Mouse (Mus musculus) thymus, postnatal 36 days (tissue): Measurements from ENCODE around the gene Cux1.
A peak's percentile ranks its signal among the peaks of the same experiment; 100 is the strongest.

Experiments
- DNase-seq, 2 experiments: peaks; one replicate each; pipeline ENCODE4 v3.0.0; 2022; ENCODE audit warnings: mixed read lengths in 2 of 2

The Cux1 gene

GRCm38 (mm10) chr5:136362021-136362420 is 205.3 kb downstream of the Cux1 start:
- DNase-seq: no peak

- no peak for DNase-seq
Measured at GRCm38 (mm10) chr5:136357227-136357626, 210.1 kb downstream of the Cux1 start.

- no peak for DNase-seq
Measured at GRCm38 (mm10) chr5:136355583-136356126, 211.6 kb downstream of the Cux1 start.

GRCm38 (mm10) chr5:136354729-136355128 is 212.6 kb downstream of the Cux1 start:
- no peak for DNase-seq

- no peak for DNase-seq
Measured at GRCm38 (mm10) chr5:136353114-136353513, 214.2 kb downstream of the Cux1 start.

- DNase-seq: no peak
Measured at GRCm38 (mm10) chr5:136343156-136343890, 224.0 kb downstream of the Cux1 start.

GRCm38 (mm10) chr5:136336798-136337527 is 230.3 kb downstream of the Cux1 start:
- DNase-seq: no peak

GRCm38 (mm10) chr5:136335681-136336080 is 231.6 kb downstream of the Cux1 start:
- DNase-seq: no peak

- no peak for DNase-seq
Measured at GRCm38 (mm10) chr5:136334780-136335179, 232.5 kb downstream of the Cux1 start.

GRCm38 (mm10) chr5:136334051-136334450 is 233.2 kb downstream of the Cux1 start:
- no peak for DNase-seq

GRCm38 (mm10) chr5:136332786-136333462 is 234.4 kb downstream of the Cux1 start:
- DNase-seq: no peak

- DNase-seq: no peak
Measured at GRCm38 (mm10) chr5:136327736-136328135, 239.6 kb downstream of the Cux1 start.

GRCm38 (mm10) chr5:136326626-136327025 is 240.7 kb downstream of the Cux1 start:
- DNase-seq: no peak

- DNase-seq: no peak
Measured at GRCm38 (mm10) chr5:136324506-136324905, 242.8 kb downstream of the Cux1 start.

- DNase-seq: peak; percentile 30 to 33
Measured at GRCm38 (mm10) chr5:136321378-136321777, 245.9 kb downstream of the Cux1 start.

- DNase-seq: no peak
Measured at GRCm38 (mm10) chr5:136312566-136312965, 254.7 kb downstream of the Cux1 start.

- no peak for DNase-seq
Measured at GRCm38 (mm10) chr5:136312166-136312565, 255.1 kb downstream of the Cux1 start.

- no peak for DNase-seq
Measured at GRCm38 (mm10) chr5:136306254-136306653, 261.0 kb downstream of the Cux1 start.

- DNase-seq: no peak
Measured at GRCm38 (mm10) chr5:136303409-136303983, 263.8 kb downstream of the Cux1 start.

- DNase-seq: no peak
Measured at GRCm38 (mm10) chr5:136300880-136301279, 266.4 kb downstream of the Cux1 start.

GRCm38 (mm10) chr5:136297691-136298090 is 269.6 kb downstream of the Cux1 start:
- DNase-seq: no peak

GRCm38 (mm10) chr5:136296911-136297310 is 270.4 kb downstream of the Cux1 start:
- no peak for DNase-seq

GRCm38 (mm10) chr5:136292971-136293418 is 274.3 kb downstream of the Cux1 start:
- no peak for DNase-seq
